Mouse (Mus musculus) kidney, adult 9 months (tissue): ENCODE data around the gene Gm29110.
"Not testable (repeated sequence)": the region's sequence is repeated elsewhere in the genome, so short reads cannot be mapped to it uniquely, and the experiment has no call there.

Source experiments
- DNase-seq: peaks from one replicate; pipeline ENCODE4 v3.0.0; 2022

Gm29110 gene

DNA sequence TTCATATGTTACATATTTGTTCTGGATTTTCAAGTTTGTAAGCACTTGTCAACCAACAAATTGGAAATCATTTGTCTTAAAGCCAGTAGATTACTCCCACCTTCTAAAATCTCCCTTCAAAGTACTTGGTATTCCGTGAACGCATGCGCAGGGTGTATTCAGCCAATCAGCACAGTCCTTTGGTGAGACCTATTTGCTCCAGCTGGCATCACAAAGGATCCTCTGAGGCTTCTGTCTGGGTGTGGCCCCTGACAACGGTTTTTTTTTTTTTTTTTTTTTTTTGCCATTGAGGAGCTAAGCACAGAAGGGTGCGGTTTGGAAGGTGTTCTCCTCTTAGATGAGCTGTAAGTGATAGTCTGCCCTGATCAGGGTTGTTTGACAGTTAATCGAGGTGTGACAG is at the start of gene Gm29110:
Gene Gm29110 (plus strand): TSS at position 301 of the 400 bp plus-strand sequence.
- DNase-seq, result not testable (repeated sequence)
